Mouse (Mus musculus) monocyte, adult 5-6 weeks (primary cell): ENCODE results near the gene Psmb3. TPM values are rescaled to one million over a fixed set of nuclear protein-coding genes. Genes with fewer than 3 reads are reported as not detected.

Source experiments
- ATAC-seq: fragments of 153-309, 156-312 bp; replicated peaks from 2 replicates; pipeline ENCODE4 v1.8.0; 2017; ENCODE audit warnings: mild to moderate bottlenecking; ENCODE audit not compliant: low TSS enrichment, insufficient number of reproducible peaks, severe bottlenecking, poor library complexity, low FRiP score
- total RNA-seq: library from RNA; stranded (forward); fragments of 200-1000, 200-491, 200-594 nt; gene quantifications from 3 replicates; pipeline ENCODE4 v1.2.3, GENCODE M21; 2017

The Psmb3 gene
- total RNA-seq, 1 experiment from 2014 or later = 137 TPM

DNA sequence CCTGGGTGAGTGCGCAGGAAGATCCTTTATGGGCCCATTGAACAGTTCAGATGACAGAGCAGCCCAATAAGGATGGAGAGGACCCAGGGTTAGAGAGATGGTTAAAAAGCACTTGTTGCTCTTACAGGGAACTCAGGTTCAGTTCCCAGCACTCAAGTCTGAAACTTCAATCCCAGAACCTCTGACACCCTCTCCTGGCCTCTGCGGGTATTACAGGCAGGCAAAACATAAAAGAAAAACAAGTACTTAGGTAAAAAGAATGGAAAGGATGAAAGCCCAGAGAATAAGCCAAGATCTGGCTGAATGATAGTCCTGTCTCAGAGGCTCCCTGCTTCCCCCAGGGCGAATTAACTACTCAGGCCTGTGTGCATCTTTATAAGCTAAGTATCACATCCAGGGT is 36.0 kb downstream of the Psmb3 start:
- no peak for ATAC-seq

DNA sequence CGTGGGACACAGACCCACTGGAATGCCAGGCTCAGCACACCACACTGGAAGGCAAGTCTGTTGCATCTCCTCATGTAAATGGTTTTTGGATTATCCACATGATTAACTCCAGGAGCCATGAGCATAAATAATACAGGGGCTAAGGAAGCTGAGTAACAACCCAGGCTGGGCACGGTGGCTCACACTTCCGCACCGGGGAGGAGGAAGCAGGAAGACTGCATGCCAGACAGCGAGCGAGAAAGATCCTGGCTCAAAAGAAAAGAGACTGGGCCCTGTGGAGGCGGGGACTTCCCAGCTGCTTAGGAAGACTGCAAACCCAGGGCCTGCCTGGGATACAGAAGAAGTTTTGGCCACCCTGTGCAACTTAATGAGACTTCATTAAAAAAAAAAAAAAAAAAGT is 37.0 kb downstream of the Psmb3 start:
- no peak for ATAC-seq

DNA sequence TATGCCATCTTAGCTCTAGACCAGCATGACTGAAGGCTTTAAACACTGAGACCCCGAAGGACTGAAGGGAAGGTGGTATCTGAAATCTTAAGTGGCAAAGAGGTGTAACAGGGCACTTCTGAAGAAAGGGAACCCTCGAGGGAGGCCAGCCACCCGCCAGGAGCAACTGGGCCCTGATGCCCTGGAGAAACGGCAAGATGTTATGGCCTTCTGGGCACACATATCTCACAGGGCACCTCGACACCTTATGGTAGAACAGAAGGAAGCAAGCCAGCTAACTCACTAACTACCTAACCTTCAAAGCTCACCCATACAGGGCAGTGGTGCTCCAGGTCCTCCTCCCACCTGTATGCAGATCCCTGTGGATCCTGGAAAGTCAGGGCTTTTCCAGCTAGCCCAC is 39.0 kb downstream of the Psmb3 start:
- no peak for ATAC-seq

DNA sequence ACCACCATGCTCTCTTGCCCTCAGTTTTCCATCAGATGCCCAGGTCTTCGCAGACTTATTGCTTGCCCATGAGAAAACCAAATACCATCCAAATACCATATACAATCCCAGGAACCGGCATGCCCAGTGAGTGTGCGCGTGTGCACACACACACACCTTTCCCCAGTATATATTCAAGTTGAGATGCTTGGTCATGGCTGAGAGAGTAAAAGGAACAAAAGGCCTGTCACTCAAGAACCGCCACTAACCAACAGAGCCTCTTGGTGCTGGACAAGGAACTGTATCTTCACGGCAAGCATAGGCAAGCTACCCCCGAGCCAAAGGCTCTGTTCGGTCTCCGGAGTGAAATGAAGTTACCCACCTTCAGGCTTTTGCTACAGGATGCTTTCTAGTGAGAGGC is 39.4 kb downstream of the Psmb3 start:
- no peak for ATAC-seq

DNA sequence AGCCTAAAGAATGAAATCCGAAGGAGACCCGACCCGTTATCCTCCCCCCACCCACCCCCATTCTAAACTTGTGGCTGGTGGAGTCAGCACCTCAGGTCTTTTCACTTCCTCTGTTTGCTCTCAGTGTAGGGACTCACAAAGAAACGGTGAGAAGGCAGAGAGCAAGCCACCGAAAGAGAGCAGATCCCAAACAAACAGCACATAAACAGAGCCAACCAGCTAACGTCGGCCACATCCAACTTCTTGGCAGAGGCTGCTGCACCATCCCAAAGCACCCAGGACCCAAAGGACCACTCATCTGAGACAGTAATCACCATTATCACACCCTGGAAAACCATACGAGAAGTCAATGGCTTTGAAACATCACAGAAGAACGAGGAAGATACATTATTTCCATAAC is 40.2 kb downstream of the Psmb3 start:
- ATAC-seq = no peak

DNA sequence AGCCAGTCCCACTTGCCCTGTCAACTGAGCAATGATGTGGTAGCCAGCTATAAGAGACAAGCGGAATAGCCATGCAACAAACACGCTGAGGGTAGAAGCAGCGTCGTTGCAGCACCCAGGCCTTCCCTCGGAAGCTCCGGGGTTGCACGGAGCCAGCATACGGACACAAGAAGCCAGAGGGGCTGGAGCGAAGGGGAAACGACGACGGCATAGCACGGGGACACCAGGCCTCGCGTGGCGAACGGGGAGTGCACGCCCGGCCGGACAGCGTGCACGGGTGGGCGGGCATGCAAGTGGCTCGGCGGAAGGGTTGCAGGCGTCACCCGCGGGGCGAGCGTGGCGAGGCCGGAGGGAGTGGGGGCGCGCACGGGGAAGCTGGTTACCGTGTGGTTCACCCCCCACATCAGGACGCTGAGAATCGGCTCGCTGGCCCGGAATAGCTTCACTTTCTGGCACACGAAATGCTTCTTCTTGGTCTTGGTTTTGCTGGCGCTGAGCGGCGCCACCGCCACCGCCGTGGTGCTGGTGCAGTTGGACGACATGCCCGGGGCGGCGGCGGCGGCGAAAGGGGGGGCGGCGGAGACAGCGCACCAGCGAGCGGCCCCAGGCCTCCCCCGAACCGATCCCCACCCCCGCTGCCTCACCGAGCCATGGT is 41.0 kb downstream of the Psmb3 start, which contains the start of gene Pip4k2b:
Gene Pip4k2b (minus strand): TSS at position 642 of the 655 bp plus-strand sequence.
- ATAC-seq = no peak

DNA sequence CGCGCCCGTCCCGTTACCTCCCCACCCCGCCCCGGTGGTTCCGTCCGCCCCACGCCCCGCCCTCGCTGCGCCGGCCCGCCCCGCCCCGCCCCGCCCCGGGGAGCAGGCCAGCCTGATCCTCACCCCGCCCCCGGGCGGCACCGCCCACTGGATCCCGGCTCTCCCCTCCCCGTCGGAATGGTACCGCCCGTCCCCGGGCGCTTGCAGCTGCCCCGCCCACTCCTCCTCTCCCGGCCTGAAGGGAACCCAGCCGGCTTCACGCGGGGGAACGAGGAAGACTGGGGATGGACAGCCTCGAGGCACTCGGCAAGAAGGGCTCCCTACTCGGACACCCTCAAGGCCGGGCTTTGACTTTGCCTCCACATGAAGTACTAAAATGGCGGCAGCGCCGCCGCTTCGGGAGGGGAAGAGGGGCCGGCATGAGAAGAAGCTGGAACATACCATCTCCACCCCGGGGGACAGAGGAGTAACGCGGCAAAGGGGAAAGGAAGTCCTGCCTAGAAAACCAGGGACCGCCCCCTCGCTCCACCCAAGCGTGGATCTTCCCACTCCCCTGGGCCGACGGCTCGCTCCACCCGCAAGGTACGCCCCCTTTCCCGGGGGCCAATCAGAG is 41.6 kb downstream of the Psmb3 start:
- peak; percentile 92 for ATAC-seq

DNA sequence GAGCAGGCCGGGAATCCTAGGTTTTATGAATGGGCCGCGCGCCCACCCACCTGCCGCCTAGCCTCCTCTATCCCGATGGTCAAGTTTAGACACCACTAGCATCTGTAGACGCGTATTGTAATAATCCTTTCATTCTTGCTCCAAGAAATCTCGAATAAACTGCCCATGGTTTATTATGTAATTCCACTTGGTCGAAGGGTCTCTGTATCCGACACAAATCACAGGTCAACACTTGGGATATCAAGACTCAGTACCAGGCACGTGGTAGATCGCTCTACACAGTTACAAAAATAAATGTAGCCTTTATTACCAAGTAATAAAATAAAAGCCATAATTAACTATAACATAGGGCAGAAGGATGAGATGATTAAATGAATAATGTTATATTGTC is 42.1 kb downstream of the Psmb3 start:
- ATAC-seq = no peak

DNA sequence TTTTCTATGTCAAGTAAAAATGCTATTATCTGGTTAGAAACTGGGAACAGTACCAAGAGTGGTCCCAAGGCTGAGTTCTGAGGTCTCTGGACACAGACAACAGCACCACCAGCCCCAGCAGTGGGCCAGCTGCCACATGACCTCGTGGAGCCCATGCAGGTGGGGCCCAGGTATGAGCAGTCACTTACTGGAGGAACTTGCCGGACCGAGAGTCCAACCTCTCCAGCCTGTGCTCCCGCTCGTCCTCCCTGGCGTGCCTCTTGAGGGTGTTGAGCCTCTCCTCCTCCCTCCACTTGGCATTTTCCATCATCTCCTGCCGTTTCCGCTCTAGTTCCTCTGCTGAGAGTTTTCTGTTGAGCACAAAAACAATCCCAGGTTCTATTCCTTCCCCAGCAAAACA is 44.6 kb downstream of the Psmb3 start:
- no peak for ATAC-seq

DNA sequence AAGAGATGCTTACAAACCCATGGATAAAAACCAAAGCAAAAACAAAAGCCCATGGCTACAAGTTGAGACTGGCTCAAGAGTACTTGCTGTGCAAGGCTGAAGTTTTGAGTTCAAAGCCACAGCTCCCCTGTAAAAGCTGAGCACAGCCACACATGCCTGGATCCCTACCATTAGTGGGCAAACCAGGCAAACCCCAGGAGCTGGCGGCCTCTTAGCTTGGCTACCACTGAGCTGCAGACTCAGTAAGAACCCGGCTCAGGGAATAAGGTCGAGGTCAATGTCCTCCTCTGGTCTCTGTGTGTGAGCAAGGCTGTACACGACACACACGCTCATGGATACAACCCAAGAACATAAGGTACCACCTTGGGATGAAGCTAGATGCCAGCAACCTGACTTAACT is 45.3 kb downstream of the Psmb3 start:
- no peak for ATAC-seq

DNA sequence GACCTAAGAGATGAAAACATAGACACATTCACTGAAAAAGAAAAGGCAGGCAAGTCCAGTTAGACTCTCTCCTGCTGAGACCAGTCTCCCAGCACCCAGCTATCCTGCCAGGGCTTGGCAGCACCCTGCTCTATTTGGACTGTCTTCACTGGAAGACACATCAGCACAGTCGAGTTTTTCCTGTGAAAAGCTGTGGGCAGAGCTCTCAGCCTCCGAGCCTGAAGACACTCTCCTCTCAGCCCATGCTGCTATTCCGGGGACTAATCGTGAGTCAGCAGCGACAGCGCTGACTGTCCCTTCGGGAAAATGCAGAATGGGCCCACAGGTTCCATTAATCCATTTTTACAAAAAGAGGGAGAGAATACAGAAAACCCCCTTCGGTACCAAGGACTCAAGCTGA is 50.1 kb downstream of the Psmb3 start:
- ATAC-seq = no peak

DNA sequence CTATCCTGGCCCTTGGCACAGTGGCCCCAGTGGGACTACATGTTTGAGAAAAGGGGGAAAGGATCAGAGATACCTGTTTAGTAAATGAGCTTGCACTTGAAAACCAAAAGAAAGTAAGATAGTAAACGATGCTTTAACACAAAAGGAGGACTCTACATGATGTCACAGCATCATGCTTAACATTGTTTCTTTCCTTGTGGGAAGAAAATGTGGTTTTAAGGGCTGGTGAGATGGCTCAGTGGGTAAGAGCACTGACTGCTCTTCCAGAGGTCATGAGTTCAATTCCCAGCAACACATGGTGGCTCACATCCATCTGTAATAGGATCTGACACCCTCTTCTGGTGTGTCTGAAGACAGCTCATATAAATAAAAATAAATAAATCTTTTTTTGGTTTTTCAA is 54.9 kb downstream of the Psmb3 start:
- ATAC-seq = no peak

DNA sequence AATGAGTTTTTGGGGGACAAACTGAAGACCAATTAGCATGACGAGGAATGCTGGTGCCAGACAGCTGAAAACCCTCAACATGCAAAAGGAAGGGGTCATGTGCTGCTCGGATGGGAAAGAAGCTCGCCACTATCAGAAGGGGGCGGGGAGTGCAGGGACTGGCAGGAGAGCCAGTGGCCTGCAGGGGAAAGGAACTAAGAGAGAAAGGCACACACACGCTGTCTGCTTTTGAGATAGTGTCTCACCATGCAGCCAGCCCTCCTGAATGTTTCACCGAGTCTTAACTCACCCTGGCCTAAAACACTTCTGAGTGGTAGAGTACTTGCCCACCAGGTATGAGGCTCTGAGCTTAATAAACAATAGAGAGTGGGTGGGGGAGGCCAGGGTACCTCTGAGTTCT is 55.7 kb downstream of the Psmb3 start:
- no peak for ATAC-seq

DNA sequence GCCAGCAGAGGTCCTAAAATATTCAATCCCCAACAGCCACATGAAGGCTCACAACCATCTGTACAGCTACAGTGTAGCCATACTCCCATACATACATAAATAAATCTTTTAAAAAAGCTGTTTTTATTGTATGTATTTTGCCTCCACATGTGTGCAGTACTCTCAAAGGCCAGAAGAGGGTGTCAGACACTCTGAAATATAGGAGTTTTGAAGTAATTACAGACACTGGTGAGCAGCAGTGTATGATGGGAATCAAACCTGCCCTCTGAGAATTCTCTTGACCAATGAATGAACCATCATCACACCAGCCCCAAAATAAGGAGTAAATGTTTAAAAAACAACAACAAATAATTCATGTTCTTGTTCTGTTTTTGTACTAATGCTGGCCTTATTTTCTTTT is 58.4 kb downstream of the Psmb3 start:
- no peak for ATAC-seq

Other genes with a start within 250 kb of the Psmb3 start
- not detected in 3 replicates for gene 4933428G20Rik, start 203.1 kb upstream of the Psmb3 start, total RNA-seq
- gene Srcin1, start 127.2 kb upstream of the Psmb3 start, total RNA-seq = 0.10 to 0.58 TPM (median 0.21 TPM) in 3 replicates
- 0.75 to 1.8 TPM (median 0.95 TPM) in 3 replicates for gene Epop, start 73.7 kb upstream of the Psmb3 start, total RNA-seq
- gene Mllt6, start 40.0 kb upstream of the Psmb3 start, total RNA-seq = 34.4 to 77.7 TPM (median 40.4 TPM) in 3 replicates
- gene Cisd3, start 17.6 kb upstream of the Psmb3 start, total RNA-seq = 5.8 to 19.1 TPM (median 6.2 TPM) in 3 replicates
- gene Pcgf2, start 2.9 kb upstream of the Psmb3 start, total RNA-seq = 0.85 to 4.5 TPM in 2 of 3 replicates, not detected in the other
- 22.1 to 35.2 TPM (median 28.7 TPM) in 3 replicates for gene Pip4k2b, start 41.3 kb downstream of the Psmb3 start, total RNA-seq
- gene Cwc25, start 63.2 kb downstream of the Psmb3 start, total RNA-seq = 42.0 to 49.3 TPM (median 43.5 TPM) in 3 replicates
- gene 1700001P01Rik, start 72.5 kb downstream of the Psmb3 start, total RNA-seq = not detected in 3 replicates
- 1,225 to 1,795 TPM (median 1,736 TPM) in 3 replicates for gene Rpl23, start 79.0 kb downstream of the Psmb3 start, total RNA-seq
- 199 to 392 TPM (median 246 TPM) in 3 replicates for gene Lasp1, start 95.6 kb downstream of the Psmb3 start, total RNA-seq
- gene B230217C12Rik, start 137.4 kb downstream of the Psmb3 start, total RNA-seq = 0.96 to 3.0 TPM in 2 of 3 replicates, not detected in the other
- gene Fbxo47, start 180.8 kb downstream of the Psmb3 start, total RNA-seq = 0.53 to 2.1 TPM (median 1.5 TPM) in 3 replicates